ENCODE assay signal across 9 mouse cellular contexts in the genomic region with DNA sequence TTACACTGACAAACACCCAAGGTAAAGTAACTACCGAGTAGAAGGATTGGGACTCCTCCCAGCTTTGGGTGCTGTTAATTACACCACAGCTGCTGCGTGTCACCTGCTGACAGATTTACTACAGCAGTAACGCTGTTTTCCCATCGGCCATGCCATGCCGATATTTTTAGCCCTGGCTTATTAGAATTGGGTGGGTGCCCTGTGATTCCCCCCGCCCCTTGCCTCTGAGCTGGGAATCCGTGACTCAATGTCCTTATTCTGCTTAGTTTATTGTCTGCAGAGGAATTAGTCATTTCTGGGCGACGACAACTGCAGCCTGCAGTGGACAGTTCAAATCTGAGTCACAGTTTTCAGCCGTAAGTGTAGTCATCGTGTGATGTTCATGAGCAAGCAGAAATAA. TPM values are rescaled to one million over a fixed set of nuclear protein-coding genes. Genes with fewer than 3 reads are reported as not detected.
A peak's percentile ranks its signal among the peaks of the same experiment; 100 is the strongest.
DNase-seq lines count a peak whose midpoint lies in the region; ATAC-seq lines count a peak whose summit lies in the region.
"Had no signal": no experiment of that assay in that cellular context is flagged by ENCODE, and none has a peak within 500 bp of the region (broad histone marks: within the 10 kb centered on the region; RNA-seq: fewer than 3 reads in every experiment).

No protein-coding gene starts in this region.

- no peaks in the 10 kb centered on the region for H3K9me3 ChIP-seq in limb, embryonic 15.5 days
- no peaks in the 10 kb centered on the region; the same call in 1 of the 2 replicates for H3K9me3 ChIP-seq in midbrain, embryonic 13.5 days

- no peak overlapping the region for H3K4me2 ChIP-seq in limb, embryonic 15.5 days
- H3K4me2 ChIP-seq in midbrain, embryonic 13.5 days (replicated peaks) = no peak overlapping the region

- H3K9ac ChIP-seq in limb, embryonic 15.5 days = no peak overlapping the region
- no peak overlapping the region for H3K9ac ChIP-seq in midbrain, embryonic 13.5 days (replicated peaks)

- DNase-seq in kidney, adult 9 months = peak; percentile 22
- no peak for DNase-seq in kidney, adult 18-20 months
- DNase-seq in Muller cell, postnatal 12 days (ENCODE audit: inconsistent ontology term) = peak; percentile 85
- DNase-seq in gastrocnemius, postnatal 10 days = peak; percentile 42
- no peak for DNase-seq in natural killer cell, adult 2 months (ENCODE audit: low spot score in 2 of 2)

- H3K36me3 ChIP-seq in limb, embryonic 15.5 days = no peaks in the 10 kb centered on the region
- H3K36me3 ChIP-seq in midbrain, embryonic 13.5 days = no peaks in the 10 kb centered on the region

- ATAC-seq in limb, embryonic 15.5 days (ENCODE audit: insufficient number of reproducible peaks, low FRiP score, low TSS enrichment, low read depth) = no peak
- no peak for ATAC-seq in midbrain, embryonic 13.5 days
- ATAC-seq in inflammation-experienced regulatory T-cells, adult 6 months = no peak

- H3K4me3 ChIP-seq in limb, embryonic 15.5 days = no peak overlapping the region
- H3K4me3 ChIP-seq in midbrain, embryonic 13.5 days (replicated peaks) = no peak overlapping the region

- no peaks in the 10 kb centered on the region for H3K27me3 ChIP-seq in limb, embryonic 15.5 days
- no peaks in the 10 kb centered on the region for H3K27me3 ChIP-seq in midbrain, embryonic 13.5 days

- 0 out of 2 replicates have a peak overlapping the region, but pooled peaks have one; percentile 11 for H3K27ac ChIP-seq in limb, embryonic 15.5 days
- no peak overlapping the region for H3K27ac ChIP-seq in midbrain, embryonic 13.5 days
- H3K27ac ChIP-seq: macrophage had no signal

- WGBS in limb, embryonic 15.5 days = 17% methylated on average over 11 of the region's 11 CpGs
- WGBS in midbrain, embryonic 13.5 days = 76% methylated on average over 11 of the region's 11 CpGs

- peaks cover 6% of the 10 kb centered on the region; the same call in 1 of the 2 replicates for H3K4me1 ChIP-seq in limb, embryonic 15.5 days
- peaks cover 8% of the 10 kb centered on the region for H3K4me1 ChIP-seq in midbrain, embryonic 13.5 days (replicated peaks)

RNA-seq across cellular contexts. Expression of a gene that starts 7.3 kb away (rescaled TPM):
- 10 to 100 TPM; 20.8 to 22.8 TPM for total RNA-seq in gastrocnemius, postnatal 10 days (2021)
- polyA plus RNA-seq in limb, embryonic 15.5 days (2015; fragmentation: Nextera tagmentation; extraction: Ambion mirVana) = 19.1 and 20.7 TPM in 2 replicates
- polyA plus RNA-seq in midbrain, embryonic 13.5 days (2015; fragmentation: Nextera tagmentation; extraction: Ambion mirVana) = 12.6 and 14.3 TPM in 2 replicates
- polyA plus RNA-seq in inflammation-experienced regulatory T-cells, adult 6 months (2017; shearing (Covaris generic)) = 1 to 10 TPM in 1 of 3 experiments, under 1 TPM in 1, not detected in 1; 0.40 to 1.1 TPM

Comparison
In these comparisons a context has a peak if more than half of its experiments do, and no peak if none do; other contexts are left out.
1. DNase-seq: peak in kidney, adult 9 months (single experiment), Muller cell, postnatal 12 days (single experiment) and gastrocnemius, postnatal 10 days (single experiment); none in kidney, adult 18-20 months (single experiment) and natural killer cell, adult 2 months (0 of 2).